Mouse (Mus musculus) bone marrow macrophage, adult 2 months (primary cell): ENCODE data around the gene Rgl2.
"Not testable (repeated sequence)": the region's sequence is repeated elsewhere in the genome, so short reads cannot be mapped to it uniquely, and the experiment has no call there.

ENCODE experiments used
- CTCF ChIP-seq: IDR thresholded peaks from 2 replicates; pipeline ENCODE4 v1.5.1; 2012; ENCODE audit warnings: low read depth, mild to moderate bottlenecking, low read length, moderate library complexity
- POLR2A ChIP-seq: IDR thresholded peaks from 2 replicates; pipeline ENCODE4 v1.6.1; 2012; ENCODE audit warnings: mild to moderate bottlenecking, low read depth, low read length, borderline replicate concordance

DNA sequence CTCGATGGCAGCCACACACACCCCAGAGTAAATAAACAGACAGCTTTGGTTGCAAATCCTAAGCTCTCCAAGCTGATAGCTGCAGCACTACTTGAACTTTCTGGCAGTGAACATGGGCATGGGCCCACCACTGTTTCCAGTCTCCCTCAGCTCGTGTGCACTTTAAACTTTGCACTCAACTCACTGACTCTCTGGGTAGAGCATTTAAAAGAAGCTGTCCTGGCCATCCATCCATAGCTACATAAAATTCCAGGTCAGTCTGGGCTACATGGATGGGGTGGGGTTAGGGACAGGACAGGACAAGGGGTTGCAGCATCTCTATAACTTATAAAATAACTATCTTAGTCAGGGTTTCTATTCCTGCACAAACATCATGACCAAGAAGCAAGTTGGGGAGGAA, 41.5 kb upstream of the Rgl2 start:
- TF ChIP-seq POLR2A, CTCF: not testable (repeated sequence)
